Mouse (Mus musculus) layer of hippocampus, adult 11-12 months (tissue): Measurements from ENCODE around the gene Klf11.
A peak's percentile ranks its signal among the peaks of the same experiment; 100 is the strongest.

ENCODE experiments used
- DNase-seq: peaks from one replicate; pipeline ENCODE4 v3.0.0; 2022; ENCODE audit warnings: low spot score

Gene Klf11

DNA sequence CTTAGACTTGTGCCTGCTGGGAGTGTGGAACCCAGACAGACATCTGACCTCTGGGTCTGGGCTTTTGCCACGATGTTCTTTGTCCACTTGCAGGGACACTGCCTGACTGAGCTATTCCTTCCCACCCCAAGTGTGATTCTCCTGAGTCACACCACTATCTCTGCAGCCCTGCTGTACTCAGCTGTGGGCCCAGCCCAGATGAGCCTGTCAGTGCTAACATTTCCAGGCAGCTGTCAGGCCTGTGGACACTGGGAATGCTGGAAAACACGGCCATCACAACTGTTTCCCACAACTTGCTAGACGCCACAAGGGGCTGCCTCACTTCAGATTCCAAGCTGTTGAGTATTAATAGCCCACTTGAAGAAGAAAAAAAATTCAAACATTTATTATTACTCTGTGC, 51.9 kb downstream of the Klf11 start:
- no peak for DNase-seq

GRCm38 (mm10) chr12:24705502-24706263, 54.6 kb downstream of the Klf11 start:
- no peak for DNase-seq

GRCm38 (mm10) chr12:24706764-24707479, 55.8 kb downstream of the Klf11 start:
- DNase-seq: no peak

GRCm38 (mm10) chr12:24707480-24707802, 56.4 kb downstream of the Klf11 start:
- no peak for DNase-seq

DNA sequence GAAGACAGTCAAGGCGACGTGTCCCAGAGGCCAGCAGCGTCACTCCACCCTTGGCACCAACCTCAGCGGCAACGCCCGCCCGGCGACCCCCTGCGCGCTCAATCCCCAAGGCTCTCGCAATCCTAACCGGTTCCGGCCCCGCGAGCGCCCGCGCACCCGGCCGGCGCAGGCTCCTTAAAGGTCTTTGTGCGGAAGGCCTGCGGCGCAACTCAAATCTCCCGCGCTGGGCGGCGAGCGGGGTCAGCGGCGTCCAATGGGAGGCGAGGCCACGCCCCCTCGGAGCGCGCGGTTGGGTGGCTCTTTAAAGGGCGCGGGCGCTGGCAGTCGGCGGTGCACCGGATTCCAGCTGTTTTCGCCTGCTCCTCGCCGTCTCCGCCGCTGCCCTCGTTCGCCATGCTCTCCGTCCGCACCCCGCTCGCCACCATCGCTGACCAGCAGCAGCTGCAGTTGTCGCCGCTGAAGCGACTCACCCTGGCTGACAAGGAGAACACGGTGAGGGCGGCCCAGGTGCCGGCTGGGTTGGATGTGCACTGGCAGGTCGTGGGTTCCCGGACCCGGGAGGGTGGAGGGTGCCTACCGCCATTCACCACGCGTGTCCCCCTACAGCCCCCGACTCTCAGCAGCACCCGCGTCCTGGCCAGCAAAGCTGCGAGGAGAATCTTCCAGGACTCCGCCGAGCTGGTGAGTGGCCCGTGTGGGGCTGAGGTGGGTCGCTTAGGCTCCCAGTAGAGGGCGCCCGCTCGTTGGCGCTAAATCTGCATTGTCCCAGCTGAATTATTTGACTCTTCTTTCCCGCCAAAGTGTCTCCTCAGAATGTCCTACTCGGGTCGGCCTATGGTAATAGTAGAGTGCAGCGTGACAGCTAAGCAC, 57.1 kb downstream of the Klf11 start, which contains the start of gene Rrm2:
Rrm2 (plus strand) TSS at position 288 of the 870 bp plus-strand sequence.
- DNase-seq: peak; percentile 90

GRCm38 (mm10) chr12:24708824-24709218, 57.7 kb downstream of the Klf11 start:
- no peak for DNase-seq

DNA sequence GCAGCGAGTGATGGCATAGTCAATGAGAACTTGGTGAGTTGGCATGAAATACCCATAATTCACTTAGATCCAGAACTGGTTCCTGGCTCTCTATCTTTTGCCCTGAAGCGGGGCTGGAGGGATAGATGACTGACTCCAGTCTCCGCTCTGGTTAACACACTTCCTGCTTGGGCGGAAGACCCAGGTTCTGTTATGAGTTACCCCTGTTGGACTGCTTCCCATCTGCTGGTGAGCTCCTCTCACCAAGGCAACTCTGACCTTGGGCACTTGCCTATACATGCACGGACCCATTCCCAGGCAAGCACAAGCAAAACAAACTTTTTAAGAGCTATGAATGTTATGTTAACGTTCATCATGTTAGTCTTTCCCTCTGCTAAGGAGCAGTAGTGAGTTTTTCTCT, 58.3 kb downstream of the Klf11 start:
- no peak for DNase-seq

- DNase-seq: peak; percentile 70
Observed at GRCm38 (mm10) chr12:24709831-24710508, 58.9 kb downstream of the Klf11 start.

DNA sequence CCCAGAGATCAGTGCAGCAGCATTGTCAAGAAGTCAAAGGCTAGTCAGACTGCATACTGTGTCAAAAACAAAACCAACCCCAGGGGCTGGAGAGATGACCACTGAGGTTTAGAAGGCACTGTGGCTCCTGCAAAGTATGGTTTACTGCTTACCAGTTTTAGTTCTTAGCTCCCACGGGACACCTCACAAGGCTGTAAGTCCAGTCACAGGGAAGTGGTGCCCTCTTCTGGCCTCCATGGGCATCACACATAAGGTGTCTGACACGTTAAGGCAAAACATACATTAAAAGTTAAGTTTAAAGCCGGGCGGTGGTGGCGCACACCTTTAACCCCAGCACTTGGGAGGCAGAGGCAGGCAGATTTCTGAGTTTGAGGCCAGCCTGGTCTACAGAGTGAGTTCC, 59.6 kb downstream of the Klf11 start:
- no peak for DNase-seq
